Mouse (Mus musculus): Measurements from ENCODE around the gene Ak1. TPM values are rescaled to one million over a fixed set of nuclear protein-coding genes. Genes with fewer than 3 reads are reported as not detected.
A peak's percentile ranks its signal among the peaks of the same experiment; 100 is the strongest.

Ak1 gene
- polyA plus RNA-seq, 1 experiment from 2014 or later = 18.6 TPM

- WGBS = 73% methylated on average over 9 of the region's 9 CpGs
- H3K4me3 ChIP-seq (ENCODE audit: low read length) = no peak overlapping the region
- no peaks in the 10 kb centered on the region for H3K9me3 ChIP-seq (ENCODE audit: control insufficient read depth, low read length)
- no peak for ATAC-seq
- no peaks in the 10 kb centered on the region for H3K27me3 ChIP-seq (replicated peaks; ENCODE audit: control insufficient read depth, insufficient read depth, low read length)
- peak overlapping the region; percentile 37; the same call in 1 of the 2 replicates for H3K4me2 ChIP-seq (ENCODE audit: low read depth, low read length)
- H3K4me1 ChIP-seq (ENCODE audit: control insufficient read depth, insufficient read depth, low read length) = peaks cover 12% of the 10 kb centered on the region; the same call in 1 of the 2 replicates
- no peaks in the 10 kb centered on the region for H3K36me3 ChIP-seq (ENCODE audit: control insufficient read depth, insufficient read depth, low read length)
- peak overlapping the region; percentile 49; the same call in 1 of the 2 replicates for H3K9ac ChIP-seq (ENCODE audit: low read depth, low read length)
- peak overlapping the region; percentile 95 for H3K27ac ChIP-seq (ENCODE audit: low read length)
Measured at GRCm38 (mm10) chr2:32671907-32672595, 50.5 kb downstream of the Ak1 start.

GRCm38 (mm10) chr2:32673176-32673917, 51.8 kb downstream of the Ak1 start:
- peak; percentile 94 for ATAC-seq
- 57% methylated on average over 16 of the region's 16 CpGs for WGBS
- peak overlapping the region; percentile 95 for H3K27ac ChIP-seq (ENCODE audit: low read length)
- H3K4me3 ChIP-seq (ENCODE audit: low read length) = peak overlapping the region; percentile 26
- H3K4me2 ChIP-seq (ENCODE audit: low read depth, low read length) = peak overlapping the region; percentile 37
- peaks cover 12% of the 10 kb centered on the region; the same call in 1 of the 2 replicates for H3K4me1 ChIP-seq (ENCODE audit: control insufficient read depth, insufficient read depth, low read length)
- no peaks in the 10 kb centered on the region for H3K27me3 ChIP-seq (replicated peaks; ENCODE audit: control insufficient read depth, insufficient read depth, low read length)
- peak overlapping the region; percentile 49 for H3K9ac ChIP-seq (ENCODE audit: low read depth, low read length)
- H3K9me3 ChIP-seq (ENCODE audit: control insufficient read depth, low read length) = no peaks in the 10 kb centered on the region
- no peaks in the 10 kb centered on the region for H3K36me3 ChIP-seq (ENCODE audit: control insufficient read depth, insufficient read depth, low read length)

GRCm38 (mm10) chr2:32676821-32677220, 55.3 kb downstream of the Ak1 start:
- Histone ChIP-seq H3K27ac (ENCODE audit: low read length) (no peak overlapping the region), H3K27me3 (replicated peaks; ENCODE audit: control insufficient read depth, insufficient read depth, low read length) (no peaks in the 10 kb centered on the region), H3K36me3 (ENCODE audit: control insufficient read depth, insufficient read depth, low read length) (no peaks in the 10 kb centered on the region), H3K9ac (ENCODE audit: low read depth, low read length) (no peak overlapping the region), H3K4me2 (ENCODE audit: low read depth, low read length) (no peak overlapping the region), H3K4me1 (ENCODE audit: control insufficient read depth, insufficient read depth, low read length) (peaks cover 36% of the 10 kb centered on the region), H3K4me3 (ENCODE audit: low read length) (no peak overlapping the region), H3K9me3 (ENCODE audit: control insufficient read depth, low read length) (no peaks in the 10 kb centered on the region)
- ATAC-seq = no peak
- whole genome bisulfite sequencing = 89% methylated on average over 3 of the region's 3 CpGs

- no peaks in the 10 kb centered on the region for H3K27me3 ChIP-seq (replicated peaks; ENCODE audit: control insufficient read depth, insufficient read depth, low read length)
- ATAC-seq = no peak
- H3K4me2 ChIP-seq (ENCODE audit: low read depth, low read length) = no peak overlapping the region
- H3K9ac ChIP-seq (ENCODE audit: low read depth, low read length) = no peak overlapping the region
- no peaks in the 10 kb centered on the region for H3K36me3 ChIP-seq (ENCODE audit: control insufficient read depth, insufficient read depth, low read length)
- H3K9me3 ChIP-seq (ENCODE audit: control insufficient read depth, low read length) = no peaks in the 10 kb centered on the region
- H3K4me1 ChIP-seq (ENCODE audit: control insufficient read depth, insufficient read depth, low read length) = peaks cover 33% of the 10 kb centered on the region
- no peak overlapping the region for H3K4me3 ChIP-seq (ENCODE audit: low read length)
- H3K27ac ChIP-seq (ENCODE audit: low read length) = no peak overlapping the region
- 92% methylated on average over 7 of the region's 7 CpGs for WGBS
Measured at GRCm38 (mm10) chr2:32677683-32678082, 56.1 kb downstream of the Ak1 start.

GRCm38 (mm10) chr2:32680051-32680451, 58.5 kb downstream of the Ak1 start:
- no peaks in the 10 kb centered on the region for H3K9me3 ChIP-seq (ENCODE audit: control insufficient read depth, low read length)
- H3K9ac ChIP-seq (ENCODE audit: low read depth, low read length) = peak overlapping the region; percentile 53; the same call in 1 of the 2 replicates
- H3K27ac ChIP-seq (ENCODE audit: low read length) = peak overlapping the region; percentile 74
- H3K36me3 ChIP-seq (ENCODE audit: control insufficient read depth, insufficient read depth, low read length) = peaks cover 4% of the 10 kb centered on the region
- H3K4me3 ChIP-seq (ENCODE audit: low read length) = no peak overlapping the region
- WGBS = 41% methylated on average over 7 of the region's 7 CpGs
- H3K27me3 ChIP-seq (replicated peaks; ENCODE audit: control insufficient read depth, insufficient read depth, low read length) = no peaks in the 10 kb centered on the region
- H3K4me1 ChIP-seq (ENCODE audit: control insufficient read depth, insufficient read depth, low read length) = peaks cover 30% of the 10 kb centered on the region
- peak; percentile 63 for ATAC-seq
- H3K4me2 ChIP-seq (ENCODE audit: low read depth, low read length) = no peak overlapping the region

DNA sequence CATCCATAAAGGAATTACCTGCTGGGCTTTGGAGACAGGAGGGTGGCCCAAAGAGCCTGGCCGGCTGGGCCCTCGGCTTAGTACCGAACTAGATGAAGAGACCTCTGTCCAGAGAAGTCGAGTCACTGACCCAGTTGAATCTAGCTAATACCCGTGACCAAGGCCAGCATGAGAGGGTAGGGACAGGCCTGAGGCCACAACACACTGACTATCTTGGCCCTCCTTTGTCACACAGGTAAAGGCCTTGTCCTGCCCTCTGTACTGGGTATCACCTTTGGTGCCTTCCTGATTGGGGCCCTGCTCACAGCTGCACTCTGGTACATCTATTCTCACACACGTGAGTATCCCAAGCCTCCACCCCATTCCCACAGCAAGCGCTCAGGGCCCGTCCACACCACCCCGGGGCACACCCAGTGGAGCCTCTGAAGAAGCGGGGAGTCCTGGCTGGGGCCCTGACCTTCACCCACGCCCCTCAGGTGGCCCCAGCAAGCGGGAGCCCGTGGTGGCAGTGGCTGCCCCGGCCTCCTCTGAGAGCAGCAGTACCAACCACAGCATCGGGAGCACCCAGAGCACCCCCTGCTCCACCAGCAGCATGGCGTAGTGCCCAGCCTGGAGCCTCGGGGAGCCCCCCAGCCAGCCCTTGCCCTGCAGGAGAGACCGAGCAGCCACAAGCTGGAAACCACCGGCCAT, 59.5 kb downstream of the Ak1 start:
- Histone ChIP-seq H3K4me3 (ENCODE audit: low read length) (no peak overlapping the region), H3K4me2 (ENCODE audit: low read depth, low read length) (no peak overlapping the region), H3K36me3 (ENCODE audit: control insufficient read depth, insufficient read depth, low read length) (peaks cover 12% of the 10 kb centered on the region), H3K27me3 (replicated peaks; ENCODE audit: control insufficient read depth, insufficient read depth, low read length) (no peaks in the 10 kb centered on the region), H3K9ac (ENCODE audit: low read depth, low read length) (peak overlapping the region; percentile 54), H3K4me1 (ENCODE audit: control insufficient read depth, insufficient read depth, low read length) (peaks cover 33% of the 10 kb centered on the region), H3K9me3 (ENCODE audit: control insufficient read depth, low read length) (no peaks in the 10 kb centered on the region), H3K27ac (ENCODE audit: low read length) (peak overlapping the region; percentile 74)
- 81% methylated on average over 19 of the region's 19 CpGs for WGBS
- peak; percentile 56 for ATAC-seq

- Histone ChIP-seq H3K4me1 (ENCODE audit: control insufficient read depth, insufficient read depth, low read length) (peaks cover 36% of the 10 kb centered on the region), H3K27ac (ENCODE audit: low read length) (peak overlapping the region; percentile 74), H3K27me3 (replicated peaks; ENCODE audit: control insufficient read depth, insufficient read depth, low read length) (no peaks in the 10 kb centered on the region), H3K36me3 (ENCODE audit: control insufficient read depth, insufficient read depth, low read length) (peaks cover 16% of the 10 kb centered on the region), H3K9ac (ENCODE audit: low read depth, low read length) (peak overlapping the region; percentile 54), H3K4me2 (ENCODE audit: low read depth, low read length) (no peak overlapping the region), H3K9me3 (ENCODE audit: control insufficient read depth, low read length) (no peaks in the 10 kb centered on the region), H3K4me3 (ENCODE audit: low read length) (no peak overlapping the region)
- peak; percentile 10; the same call in 1 of the 2 replicates for ATAC-seq
- 51% methylated on average over 6 of the region's 6 CpGs for WGBS
Measured at GRCm38 (mm10) chr2:32681754-32682153, 60.2 kb downstream of the Ak1 start.

GRCm38 (mm10) chr2:32682721-32683417, 61.3 kb downstream of the Ak1 start:
- Histone ChIP-seq H3K4me3 (ENCODE audit: low read length) (no peak overlapping the region), H3K36me3 (ENCODE audit: control insufficient read depth, insufficient read depth, low read length) (peaks cover 19% of the 10 kb centered on the region), H3K27me3 (replicated peaks; ENCODE audit: control insufficient read depth, insufficient read depth, low read length) (no peaks in the 10 kb centered on the region), H3K9me3 (ENCODE audit: control insufficient read depth, low read length) (no peaks in the 10 kb centered on the region), H3K4me2 (ENCODE audit: low read depth, low read length) (no peak overlapping the region), H3K4me1 (ENCODE audit: control insufficient read depth, insufficient read depth, low read length) (peaks cover 36% of the 10 kb centered on the region), H3K27ac (ENCODE audit: low read length) (peak overlapping the region; percentile 9), H3K9ac (ENCODE audit: low read depth, low read length) (no peak overlapping the region)
- no peak for ATAC-seq
- 78% methylated on average over 14 of the region's 14 CpGs for WGBS

GRCm38 (mm10) chr2:32683701-32684100, 62.1 kb downstream of the Ak1 start:
- 89% methylated on average over 10 of the region's 10 CpGs for WGBS
- ATAC-seq = no peak
- H3K9ac ChIP-seq (ENCODE audit: low read depth, low read length) = no peak overlapping the region
- H3K4me2 ChIP-seq (ENCODE audit: low read depth, low read length) = no peak overlapping the region
- no peaks in the 10 kb centered on the region for H3K9me3 ChIP-seq (ENCODE audit: control insufficient read depth, low read length)
- H3K27ac ChIP-seq (ENCODE audit: low read length) = no peak overlapping the region
- peaks cover 21% of the 10 kb centered on the region for H3K36me3 ChIP-seq (ENCODE audit: control insufficient read depth, insufficient read depth, low read length)
- peaks cover 35% of the 10 kb centered on the region for H3K4me1 ChIP-seq (ENCODE audit: control insufficient read depth, insufficient read depth, low read length)
- no peak overlapping the region for H3K4me3 ChIP-seq (ENCODE audit: low read length)
- no peaks in the 10 kb centered on the region for H3K27me3 ChIP-seq (replicated peaks; ENCODE audit: control insufficient read depth, insufficient read depth, low read length)

All from intestine, embryonic 16.5 days (tissue).